Comparison of ENCODE assay signal across 10 mouse cellular contexts in genomic region chr4:142196626-142197025, GRCm38 (mm10). TPM values are rescaled to one million over a fixed set of nuclear protein-coding genes. Genes with fewer than 3 reads are reported as not detected.
DNase-seq lines count a peak whose midpoint lies in the region; ATAC-seq and TF ChIP-seq lines count a peak whose summit lies in the region.
"Had no signal": no experiment of that assay in that cellular context is flagged by ENCODE, and none has a peak within 500 bp of the region (broad histone marks: within the 10 kb centered on the region; RNA-seq: fewer than 3 reads in every experiment).

No protein-coding gene starts in this region.

- H3K4me3 ChIP-seq in heart, adult 2 months, result no peak overlapping the region
- H3K4me3 ChIP-seq in stomach, postnatal 0 days (ENCODE audit: low read depth, low read length), result no peak overlapping the region
- H3K4me3 ChIP-seq: forebrain, embryonic 10.5 days had no signal

- no peak for TF ChIP-seq POLR2A in heart, adult 2 months (IDR thresholded peaks at IDR 0.05; ENCODE audit: insufficient read depth, low read depth, low read length)

- peak; percentile 55 for TF ChIP-seq CTCF in heart, adult 2 months (IDR thresholded peaks at IDR 0.05)
- peak; percentile 56 for TF ChIP-seq CTCF in stomach, postnatal 0 days (IDR thresholded peaks at IDR 0.05; ENCODE audit: low read depth)

- no peaks in the 10 kb centered on the region for H3K9me3 ChIP-seq in stomach, postnatal 0 days (ENCODE audit: control insufficient read depth, low read length)

- no peak overlapping the region for H3K4me2 ChIP-seq in stomach, postnatal 0 days (replicated peaks; ENCODE audit: low read depth)

- peak; percentile 54 for ATAC-seq in stomach, postnatal 0 days (ENCODE audit: low FRiP score, low TSS enrichment)
- ATAC-seq: CD4-positive, CD25-positive, alpha-beta regulatory T cell, adult 4 months had no signal

- no peak overlapping the region for H3K9ac ChIP-seq in heart, adult 2 months (ENCODE audit: low read depth, low read length)
- H3K9ac ChIP-seq in stomach, postnatal 0 days (ENCODE audit: low read length), result no peak overlapping the region

- intact Hi-C loops in heart, adult 2 months (cut with DNase I), result no loop called here

- H3K27ac ChIP-seq in heart, adult 2 months, result no peak overlapping the region
- H3K27ac ChIP-seq in stomach, postnatal 0 days (replicated peaks), result no peak overlapping the region
- H3K27ac ChIP-seq: forebrain, embryonic 10.5 days had no signal

- H3K27me3 ChIP-seq in heart, adult 2 months (ENCODE audit: control insufficient read depth, insufficient read depth, low read length), result no peaks in the 10 kb centered on the region
- no peaks in the 10 kb centered on the region for H3K27me3 ChIP-seq in stomach, postnatal 0 days (ENCODE audit: control insufficient read depth, insufficient read depth, low read length)

- TF ChIP-seq EP300 in heart, adult 2 months (IDR thresholded peaks at IDR 0.05; ENCODE audit: insufficient read depth, low read depth, low read length), result no peak
- no peak for TF ChIP-seq EP300 in stomach, postnatal 0 days (optimal IDR thresholded peaks at IDR 0.05)

- DNase-seq in heart, adult 2 months, result no peak
- DNase-seq in heart, adult 8-10 months (ENCODE audit: low spot score), result no peak
- peak; percentile 42 for DNase-seq in ovary, postnatal 36 days (ENCODE audit: low spot score)
- DNase-seq in ovary, postnatal 10 days (ENCODE audit: low spot score), result no peak
- DNase-seq in kidney, adult 8-10 months, result peak; percentile 90 to 91
- DNase-seq in stomach, postnatal 0 days (ENCODE audit: low spot score), result no peak
- DNase-seq in layer of hippocampus, postnatal 14 days (ENCODE audit: low spot score in 2 of 2), result no peak
- DNase-seq in layer of hippocampus, adult 9-10 months (ENCODE audit: low spot score), result no peak

- no peaks in the 10 kb centered on the region for H3K4me1 ChIP-seq in heart, adult 2 months (ENCODE audit: control insufficient read depth, insufficient read depth, low read length)
- H3K4me1 ChIP-seq in stomach, postnatal 0 days (replicated peaks; ENCODE audit: control insufficient read depth, insufficient read depth), result no peaks in the 10 kb centered on the region

- no peaks in the 10 kb centered on the region for H3K79me2 ChIP-seq in heart, adult 2 months (replicated peaks; ENCODE audit: control insufficient read depth, insufficient read depth, low read length)

- 41% methylated on average over 6 of the region's 6 CpGs for WGBS in heart, adult 2 months
- WGBS in stomach, postnatal 0 days, result 60% methylated on average over 6 of the region's 6 CpGs

- no peaks in the 10 kb centered on the region for H3K36me3 ChIP-seq in heart, adult 2 months (ENCODE audit: control insufficient read depth, insufficient read depth, low read length)
- no peaks in the 10 kb centered on the region for H3K36me3 ChIP-seq in stomach, postnatal 0 days (ENCODE audit: control insufficient read depth, insufficient read depth, low read length)

RNA-seq across cellular contexts. Expression of gene Kazn, which starts 42.6 kb away (rescaled TPM):
- 1 to 10 TPM; 2.4 to 3.4 TPM for total RNA-seq in heart, adult 2 months (2021)
- 3.8 and 5.7 TPM in 2 replicates for polyA plus RNA-seq in heart, adult 2 months (2012; rRNA removed)
- total RNA-seq in heart, adult 8-10 months (2022), result 1 to 10 TPM; 2.9 to 4.0 (median 3.5) TPM
- polyA plus RNA-seq in stomach, postnatal 0 days (2015; fragmentation: Nextera tagmentation; extraction: Ambion mirVana), result 11.4 and 13.6 TPM in 2 replicates
- 10 to 100 TPM; 49.9 to 57.7 TPM for total RNA-seq in layer of hippocampus, postnatal 14 days (2021)
- polyA plus RNA-seq: CD4-positive, CD25-positive, alpha-beta regulatory T cell, adult 4 months had no signal

Comparison
In these comparisons a context has a peak if more than half of its experiments do, and no peak if none do; other contexts are left out.
1. DNase-seq: peak in ovary, postnatal 36 days (single experiment) and kidney, adult 8-10 months (2 of 2); none in heart, adult 2 months (0 of 2), heart, adult 8-10 months (single experiment), ovary, postnatal 10 days (single experiment), stomach, postnatal 0 days (single experiment), layer of hippocampus, postnatal 14 days (0 of 2) and layer of hippocampus, adult 9-10 months (single experiment).
2. RNA of gene Kazn, which starts 42.6 kb away (total RNA-seq): 49.9 to 57.7 TPM in layer of hippocampus, postnatal 14 days; 2.9 to 4.0 TPM in heart, adult 8-10 months and 2.4 to 3.4 TPM in heart, adult 2 months; every median in the first group is over 10 times any median in the second.